Mouse (Mus musculus) c-Kit-positive CD71-positive TER-119-negative erythroid progenitor cells, embryonic 14.5 days (primary cell): ENCODE measurements at regions not wholly inside any gene's neighbourhood (a gene's known extent, or its start where the extent isn't known, plus 50 kb on each side); places are given as distances from the start of the nearest gene placed in this dataset.

Experiments
- DNase-seq: peaks from one replicate; pipeline ENCODE4 v3.0.0-alpha.2; 2013; ENCODE audit warnings: low read depth

GRCm38 (mm10) chr15:62336454-62337284 is 1413.9 kb upstream of the A1bg start:
- no peak for DNase-seq

GRCm38 (mm10) chr15:62334256-62335009 is 1411.6 kb upstream of the A1bg start:
- DNase-seq, result no peak

- no peak for DNase-seq
These were observed 1409.3 kb upstream of the A1bg start for GRCm38 (mm10) chr15:62332129-62332528.

GRCm38 (mm10) chr15:62331138-62331800 is 1408.5 kb upstream of the A1bg start:
- no peak for DNase-seq

GRCm38 (mm10) chr15:62328920-62329319 is 1406.1 kb upstream of the A1bg start:
- DNase-seq, result peak; percentile 21

- DNase-seq, result peak; percentile 22
These were observed 1405.6 kb upstream of the A1bg start for GRCm38 (mm10) chr15:62328305-62328881.

GRCm38 (mm10) chr15:62327481-62327880 is 1404.7 kb upstream of the A1bg start:
- DNase-seq, result no peak

GRCm38 (mm10) chr15:62326524-62326923 is 1403.7 kb upstream of the A1bg start:
- no peak for DNase-seq

GRCm38 (mm10) chr15:62325451-62326290 is 1402.9 kb upstream of the A1bg start:
- no peak for DNase-seq

GRCm38 (mm10) chr15:62320966-62321365 is 1398.2 kb upstream of the A1bg start:
- no peak for DNase-seq

- no peak for DNase-seq
These were observed 1391.6 kb upstream of the A1bg start for GRCm38 (mm10) chr15:62314449-62314848.

GRCm38 (mm10) chr15:62302233-62302632 is 1379.4 kb upstream of the A1bg start:
- no peak for DNase-seq

GRCm38 (mm10) chr15:62301567-62301966 is 1378.8 kb upstream of the A1bg start:
- no peak for DNase-seq

- DNase-seq, result peak; percentile 42
These were observed 1374.3 kb upstream of the A1bg start for GRCm38 (mm10) chr15:62297138-62297537.

GRCm38 (mm10) chr15:62295233-62295927 is 1372.6 kb upstream of the A1bg start:
- DNase-seq, result no peak

GRCm38 (mm10) chr15:62294786-62295185 is 1372.0 kb upstream of the A1bg start:
- DNase-seq, result no peak

GRCm38 (mm10) chr15:62292876-62293275 is 1370.1 kb upstream of the A1bg start:
- no peak for DNase-seq

- DNase-seq, result no peak
These were observed 1367.9 kb upstream of the A1bg start for GRCm38 (mm10) chr15:62290687-62291086.

- no peak for DNase-seq
These were observed 1364.1 kb upstream of the A1bg start for GRCm38 (mm10) chr15:62286666-62287655.
